Mouse (Mus musculus) liver, embryonic 14.5 days (tissue): ENCODE results near the gene Auts2.

ENCODE experiments used
- CTCF ChIP-seq: IDR thresholded peaks from 2 replicates; pipeline ENCODE4 v1.5.1; 2016; ENCODE audit warnings: antibody characterized with exemption, low read depth, control low read depth
- EP300 ChIP-seq: IDR thresholded peaks from 2 replicates; pipeline ENCODE4 v1.6.1; 2016; ENCODE audit warnings: antibody characterized with exemption, low read depth

GRCm38 (mm10) chr5:131510659-131511058 lies 1032.5 kb downstream of the Auts2 start:
- no peak for TF ChIP-seq CTCF
- TF ChIP-seq EP300 = no peak
